Mouse (Mus musculus) spleen, adult 2 months (tissue): ENCODE measurements around the gene Rtf2.

ENCODE experiments used
- CTCF ChIP-seq: fragments of 200-500 bp; IDR thresholded peaks from 2 replicates; pipeline ENCODE4 v1.5.1; 2011; ENCODE audit warnings: mild to moderate bottlenecking, inconsistent platforms; ENCODE audit not compliant: insufficient read depth, insufficient read length, insufficient replicate concordance; ENCODE audit errors: extremely low read depth
- POLR2A ChIP-seq: fragments of 200-500 bp; IDR thresholded peaks from 2 replicates; pipeline ENCODE4 v1.6.1; 2011; ENCODE audit warnings: low read depth, low read length, inconsistent platforms

DNA sequence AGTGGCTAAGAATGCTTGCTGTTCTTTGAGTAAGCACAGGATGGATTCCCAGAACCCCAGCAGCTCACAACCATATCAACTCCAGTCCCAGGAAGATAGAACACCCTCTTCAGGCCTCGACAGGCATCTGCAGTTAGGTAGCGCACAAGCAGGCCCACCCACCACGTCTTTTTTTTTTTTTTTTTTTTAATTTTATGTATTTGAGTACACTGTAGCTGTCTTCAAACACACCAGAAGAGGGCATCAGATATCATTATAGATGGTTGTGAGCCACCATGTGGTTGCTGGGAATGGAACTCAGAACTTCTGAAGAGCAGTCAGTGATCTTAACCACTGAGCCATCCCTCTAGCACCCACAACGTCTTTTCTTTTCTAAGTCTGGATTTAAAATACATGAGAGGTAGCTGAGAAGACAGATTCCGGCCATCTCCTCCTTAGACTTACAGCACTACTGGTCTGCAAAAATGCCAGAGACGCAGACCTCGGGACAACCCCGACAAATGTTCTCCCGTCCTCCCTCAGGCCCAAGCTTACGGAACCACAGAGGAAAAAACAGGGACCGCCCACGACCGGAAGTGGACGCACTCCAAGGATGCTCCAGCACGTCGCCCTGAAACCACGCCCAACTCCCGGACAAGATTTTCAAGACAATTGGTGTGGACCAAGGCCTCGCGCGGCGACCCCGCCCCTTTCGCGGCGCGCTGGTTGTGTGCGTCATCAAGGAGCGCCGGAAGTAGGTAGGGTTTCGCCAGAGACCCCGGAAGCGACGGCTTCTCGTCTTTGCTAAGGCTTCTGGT, at the start of gene Rtf2:
- TF ChIP-seq CTCF (no peak), POLR2A (no peak; the same call in 1 of the 2 replicates)
